ENCODE assay signal across 10 mouse cellular contexts in the genomic region with DNA sequence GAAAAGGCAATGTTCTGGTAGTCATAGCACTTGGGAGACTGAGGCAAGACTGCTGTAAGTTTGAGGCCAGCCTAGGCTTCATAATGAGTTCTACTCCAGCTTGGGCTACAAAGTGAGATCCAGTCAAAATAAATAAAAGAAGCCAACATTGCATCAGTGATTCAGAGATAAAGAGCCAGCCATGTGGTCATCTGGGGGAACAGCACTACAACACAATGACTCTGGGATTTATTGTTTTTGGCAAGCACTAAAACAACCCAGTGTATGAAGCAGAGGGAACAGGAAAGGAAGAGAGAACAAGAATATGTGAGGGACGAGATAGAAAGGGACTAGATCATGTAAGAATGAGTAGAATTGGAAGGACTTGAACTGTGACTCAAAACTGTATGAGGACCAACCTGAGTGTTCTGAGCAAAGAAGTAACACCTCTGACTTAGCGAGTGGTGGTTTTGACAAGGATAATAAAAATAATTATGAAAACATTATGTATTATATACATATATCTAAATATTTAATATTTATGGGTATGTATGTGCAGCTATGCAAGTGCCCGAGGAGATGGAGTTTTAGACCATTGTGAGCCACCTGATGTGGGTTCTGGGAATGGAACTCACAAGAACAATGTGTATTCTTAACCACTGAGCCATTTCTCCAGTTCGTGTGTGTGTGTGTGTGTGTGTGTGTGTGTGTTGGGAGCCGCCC. TPM values are rescaled to one million over a fixed set of nuclear protein-coding genes. Genes with fewer than 3 reads are reported as not detected.
A peak's percentile ranks its signal among the peaks of the same experiment; 100 is the strongest.
DNase-seq lines count a peak whose midpoint lies in the region; ATAC-seq and TF ChIP-seq lines count a peak whose summit lies in the region.
"Had no signal": no experiment of that assay in that cellular context is flagged by ENCODE, and none has a peak within 500 bp of the region (broad histone marks: within the 10 kb centered on the region; RNA-seq: fewer than 3 reads in every experiment).

No protein-coding gene starts in this region.

- no peaks in the 10 kb centered on the region for H3K36me3 ChIP-seq in lung, postnatal 0 days (ENCODE audit: insufficient read depth, low read length)
- H3K36me3 ChIP-seq: forebrain, embryonic 10.5 days had no signal

- no peaks in the 10 kb centered on the region for H3K9me3 ChIP-seq in lung, postnatal 0 days (ENCODE audit: low read length)
- H3K9me3 ChIP-seq: forebrain, embryonic 10.5 days had no signal

- POLR2A ChIA-PET in Patski (lab: Charles Lee): no interaction called here

- in situ Hi-C loops in Patski (cut with MboI; ENCODE audit: low pct_unique_long_range_greater_than_20kb): no loop called here

- no peak for ATAC-seq in lung, postnatal 0 days
- no peak for ATAC-seq in Patski
- peak; percentile 62 for ATAC-seq in erythroid progenitor cell, adult 5-6 weeks (replicated peaks; ENCODE audit: low FRiP score, poor library complexity, severe bottlenecking)

- 67% methylated on average over 5 of the region's 5 CpGs for WGBS in lung, postnatal 0 days

- H3K4me1 ChIP-seq in lung, postnatal 0 days (ENCODE audit: insufficient read depth, low read depth, low read length): no peaks in the 10 kb centered on the region
- H3K4me1 ChIP-seq: forebrain, embryonic 10.5 days had no signal

- no peak for TF ChIP-seq EP300 in lung, postnatal 0 days (IDR thresholded peaks at IDR 0.05)

- intact Hi-C loops in left cerebral cortex, postnatal 25 days (cut with DNase I): no loop called here

- no peak overlapping the region for H3K27ac ChIP-seq in lung, postnatal 0 days (ENCODE audit: low read length)
- H3K27ac ChIP-seq: forebrain, embryonic 10.5 days had no signal

- peak; percentile 12 for DNase-seq in lung, postnatal 0 days (ENCODE audit: low spot score)
- DNase-seq in lung, postnatal 4 days: no peak
- DNase-seq in Patski (ENCODE audit: low read depth, low spot score): no peak
- DNase-seq in naive thymus-derived CD4-positive, alpha-beta T cell, adult 2 months (ENCODE audit: low read depth): peak; percentile 66
- no peak for DNase-seq in thymus, postnatal 10 days (ENCODE audit: low spot score in 2 of 2)
- DNase-seq in left cerebral cortex, postnatal 25 days (ENCODE audit: low spot score in 2 of 2): no peak
- DNase-seq: embryo, embryonic 11 days; left cerebral cortex, postnatal 4 days had no signal

- H3K4me3 ChIP-seq in lung, postnatal 0 days (ENCODE audit: low read depth, low read length): no peak overlapping the region
- H3K4me3 ChIP-seq: forebrain, embryonic 10.5 days had no signal

- H3K27me3 ChIP-seq in lung, postnatal 0 days (replicated peaks; ENCODE audit: insufficient read depth, low read length): no peaks in the 10 kb centered on the region
- no peaks in the 10 kb centered on the region for H3K27me3 ChIP-seq in Patski

- no peak overlapping the region for H3K4me2 ChIP-seq in lung, postnatal 0 days (replicated peaks; ENCODE audit: low read depth, low read length)

- no peak for TF ChIP-seq CTCF in lung, postnatal 0 days (IDR thresholded peaks at IDR 0.05)
- peak; percentile 19 for TF ChIP-seq CTCF in Patski (IDR thresholded peaks at IDR 0.05)

- CTCF ChIA-PET in Patski (lab: Charles Lee): no interaction called here

- H3K9ac ChIP-seq in lung, postnatal 0 days (replicated peaks; ENCODE audit: low read depth): no peak overlapping the region

RNA-seq across cellular contexts. Expression of gene Ggt7, which starts 19.9 kb away (rescaled TPM):
- polyA plus RNA-seq in lung, postnatal 0 days (2015; fragmentation: Nextera tagmentation; extraction: Ambion mirVana): 1.0 and 1.2 TPM in 2 replicates
- polyA plus RNA-seq in Patski (2021): 27.0 TPM
- not detected in 2 replicates for total RNA-seq in erythroid progenitor cell, adult 5-6 weeks (2015; ENCODE audit: low replicate concordance)
- total RNA-seq in erythroid progenitor cell, adult 5-6 weeks (2017; ENCODE audit: low replicate concordance): not detected in 2 replicates
- 100 to 1,000 TPM; 115 to 122 TPM for total RNA-seq in left cerebral cortex, postnatal 25 days (2021)

RNA-seq across cellular contexts. Expression of gene Acss2, which starts 20.2 kb away (rescaled TPM):
- 15.0 and 16.8 TPM in 2 replicates for polyA plus RNA-seq in lung, postnatal 0 days (2015; fragmentation: Nextera tagmentation; extraction: Ambion mirVana)
- 12.4 TPM for polyA plus RNA-seq in Patski (2021)
- 3.2 and 6.3 TPM in 2 replicates for total RNA-seq in erythroid progenitor cell, adult 5-6 weeks (2015; ENCODE audit: low replicate concordance)
- total RNA-seq in erythroid progenitor cell, adult 5-6 weeks (2017; ENCODE audit: low replicate concordance): 7.7 and 9.2 TPM in 2 replicates
- 10 to 100 TPM; 56.4 to 60.5 TPM for total RNA-seq in left cerebral cortex, postnatal 25 days (2021)

RNA-seq across cellular contexts. Expression of gene Gss, which starts 54.7 kb away (rescaled TPM):
- polyA plus RNA-seq in lung, postnatal 0 days (2015; fragmentation: Nextera tagmentation; extraction: Ambion mirVana): 37.1 and 39.4 TPM in 2 replicates
- polyA plus RNA-seq in Patski (2021): 43.2 TPM
- total RNA-seq in erythroid progenitor cell, adult 5-6 weeks (2015; ENCODE audit: low replicate concordance): 2.9 and 7.1 TPM in 2 replicates
- 5.6 and 9.6 TPM in 2 replicates for total RNA-seq in erythroid progenitor cell, adult 5-6 weeks (2017; ENCODE audit: low replicate concordance)
- 10 to 100 TPM; 12.9 to 14.4 TPM for total RNA-seq in left cerebral cortex, postnatal 25 days (2021)

Comparison
In these comparisons a context has a peak if more than half of its experiments do, and no peak if none do; other contexts are left out.
1. DNase-seq: peak in lung, postnatal 0 days (single experiment) and naive thymus-derived CD4-positive, alpha-beta T cell, adult 2 months (single experiment); none in lung, postnatal 4 days (0 of 2), Patski (single experiment), thymus, postnatal 10 days (0 of 2) and left cerebral cortex, postnatal 25 days (0 of 2).
2. RNA of gene Ggt7, which starts 19.9 kb away (total RNA-seq): 115 to 122 TPM in left cerebral cortex, postnatal 25 days; not detected in erythroid progenitor cell, adult 5-6 weeks; every median in the first group is over 100 times any median in the second.
3. RNA of gene Acss2, which starts 20.2 kb away (total RNA-seq): 56.4 to 60.5 TPM in left cerebral cortex, postnatal 25 days; 3.2 to 9.2 TPM in erythroid progenitor cell, adult 5-6 weeks; every median in the first group is over 4 times any median in the second.